Mouse (Mus musculus): ENCODE data around the gene Ankrd27.

Gene Ankrd27

GRCm38 (mm10) chr7:35646317-35647081, 60.5 kb downstream of the Ankrd27 start:
- peak; percentile 13 to 48 for DNase-seq

- peak; percentile 97 for DNase-seq
Observed at GRCm38 (mm10) chr7:35647101-35647698, 61.2 kb downstream of the Ankrd27 start, which contains the start of gene Pdcd5. Pdcd5 (minus strand) TSS chr7:35647521.

GRCm38 (mm10) chr7:35648239-35649069, 62.4 kb downstream of the Ankrd27 start:
- no peak for DNase-seq

GRCm38 (mm10) chr7:35649071-35649470, 63.0 kb downstream of the Ankrd27 start:
- peak; percentile 66 to 81 for DNase-seq

GRCm38 (mm10) chr7:35650716-35651410, 64.8 kb downstream of the Ankrd27 start:
- DNase-seq, result no peak

GRCm38 (mm10) chr7:35651583-35652270, 65.7 kb downstream of the Ankrd27 start:
- DNase-seq, result no peak

- no peak for DNase-seq
Observed at GRCm38 (mm10) chr7:35657829-35658228, 71.8 kb downstream of the Ankrd27 start.

- DNase-seq, result peak; percentile 52 to 54
Observed at GRCm38 (mm10) chr7:35659173-35659572, 73.1 kb downstream of the Ankrd27 start.

GRCm38 (mm10) chr7:35663790-35664376, 77.8 kb downstream of the Ankrd27 start:
- DNase-seq, result no peak

- DNase-seq, result no peak
Observed at GRCm38 (mm10) chr7:35668066-35669041, 82.3 kb downstream of the Ankrd27 start.

GRCm38 (mm10) chr7:35678976-35679375, 92.9 kb downstream of the Ankrd27 start:
- peak in 1 of 2 experiments; percentile 27 for DNase-seq

- no peak for DNase-seq
Observed at GRCm38 (mm10) chr7:35681559-35681958, 95.5 kb downstream of the Ankrd27 start.

- DNase-seq, result no peak
Observed at GRCm38 (mm10) chr7:35683409-35684122, 97.5 kb downstream of the Ankrd27 start.

- no peak for DNase-seq
Observed at GRCm38 (mm10) chr7:35686216-35686615, 100.2 kb downstream of the Ankrd27 start.

- DNase-seq, result peak; percentile 61 to 70
Observed at GRCm38 (mm10) chr7:35686756-35687155, 100.7 kb downstream of the Ankrd27 start.

- peak; percentile 53 to 79 for DNase-seq
Observed at GRCm38 (mm10) chr7:35687229-35687628, 101.2 kb downstream of the Ankrd27 start.

- DNase-seq, result no peak
Observed at GRCm38 (mm10) chr7:35688276-35688675, 102.2 kb downstream of the Ankrd27 start.
